Mouse (Mus musculus) heart, embryonic 10.5 days (tissue): ENCODE results near the gene Gpat2. TPM values are rescaled to one million over a fixed set of nuclear protein-coding genes. Genes with fewer than 3 reads are reported as not detected.

Experiments used
- DNase-seq: peaks from one replicate; pipeline ENCODE4 v3.0.0-alpha.2; 2017; ENCODE audit warnings: low spot score
- H3K27ac ChIP-seq: fragments of 300-500 bp; sonication (generic); 2 replicates; pipeline ENCODE4 v1.5.1; 2016; ENCODE audit warnings: mild to moderate bottlenecking
- H3K27me3 ChIP-seq: fragments of 300-500 bp; sonication (generic); 2 replicates; pipeline ENCODE4 v1.6.1; 2016; ENCODE audit warnings: mild to moderate bottlenecking; ENCODE audit not compliant: poor library complexity, insufficient read depth, severe bottlenecking
- H3K36me3 ChIP-seq: fragments of 300-500 bp; sonication (generic); 2 replicates; pipeline ENCODE4 v1.6.1; 2016; ENCODE audit warnings: mild to moderate bottlenecking, moderate library complexity
- H3K4me1 ChIP-seq: fragments of 300-500 bp; sonication (generic); 2 replicates; pipeline ENCODE4 v1.6.1; 2016; ENCODE audit warnings: mild to moderate bottlenecking
- H3K4me3 ChIP-seq: fragments of 300-500 bp; sonication (generic); 2 replicates; pipeline ENCODE4 v1.5.1; 2016; ENCODE audit warnings: mild to moderate bottlenecking, moderate library complexity
- H3K9me3 ChIP-seq: fragments of 300-500 bp; sonication (generic); 2 replicates; pipeline ENCODE4 v1.6.1; 2016; ENCODE audit warnings: mild to moderate bottlenecking, moderate library complexity
- WGBS: fragments of 180-500 bp; shearing (Covaris S2); methylation state at CpG from one replicate; pipeline ENCODE4 v1.1.7; 2016; 5-methylcytosine and 5-hydroxymethylcytosine counted together
- polyA plus RNA-seq: library from polyadenylated mRNA; unstranded; fragments of >200 nt; fragmentation: Nextera tagmentation; extraction: Ambion mirVana; gene quantifications from 2 replicates; pipeline ENCODE4 v1.2.1, GENCODE M21; 2016

Gpat2 gene
- polyA plus RNA-seq, 1 experiment from 2014 or later, result 0.28 TPM

GRCm38 (mm10) chr2:127451748-127452147 is 26.7 kb downstream of the Gpat2 start:
- no peak for DNase-seq
- H3K9me3 ChIP-seq, result no peaks in the 10 kb centered on the region
- no peak overlapping the region for H3K4me3 ChIP-seq
- peaks cover 41% of the 10 kb centered on the region for H3K4me1 ChIP-seq
- 5% methylated on average over 6 of the region's 6 CpGs for WGBS
- H3K36me3 ChIP-seq, result no peaks in the 10 kb centered on the region
- peaks cover 27% of the 10 kb centered on the region for H3K27me3 ChIP-seq
- H3K27ac ChIP-seq, result no peak overlapping the region

- DNase-seq, result no peak
- H3K9me3 ChIP-seq, result no peaks in the 10 kb centered on the region
- no peak overlapping the region for H3K4me3 ChIP-seq
- H3K4me1 ChIP-seq, result peaks cover 37% of the 10 kb centered on the region
- no peak overlapping the region for H3K27ac ChIP-seq
- H3K36me3 ChIP-seq, result no peaks in the 10 kb centered on the region
- peaks cover 30% of the 10 kb centered on the region for H3K27me3 ChIP-seq
- 74% methylated on average over 9 of the region's 9 CpGs for WGBS
Observed at GRCm38 (mm10) chr2:127453141-127453540, 28.1 kb downstream of the Gpat2 start.

DNA sequence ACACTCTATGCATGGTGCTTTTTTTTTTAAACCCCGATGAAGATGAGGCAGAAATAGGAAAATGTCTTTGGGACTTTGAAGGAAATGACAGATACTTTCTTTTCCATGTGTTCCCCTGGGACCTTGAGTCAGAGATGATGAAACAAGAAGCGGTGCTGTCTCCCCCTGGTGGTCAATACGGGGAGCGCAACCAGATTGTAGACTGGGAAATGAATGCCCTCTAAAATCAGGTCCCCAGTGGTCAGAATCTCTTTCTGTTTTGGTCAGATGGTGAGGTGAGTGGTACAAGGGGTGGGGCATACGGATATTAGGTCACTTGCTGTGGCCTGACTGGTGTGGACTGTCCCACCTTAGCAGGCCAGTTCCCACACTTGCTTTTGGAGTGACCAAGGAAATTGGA is 28.8 kb downstream of the Gpat2 start:
- no peaks in the 10 kb centered on the region for H3K36me3 ChIP-seq
- DNase-seq, result peak; percentile 87
- H3K27me3 ChIP-seq, result peaks cover 32% of the 10 kb centered on the region
- 6% methylated on average over 5 of the region's 5 CpGs for WGBS
- H3K4me3 ChIP-seq, result no peak overlapping the region
- no peaks in the 10 kb centered on the region for H3K9me3 ChIP-seq
- no peak overlapping the region for H3K27ac ChIP-seq
- peaks cover 37% of the 10 kb centered on the region for H3K4me1 ChIP-seq

DNA sequence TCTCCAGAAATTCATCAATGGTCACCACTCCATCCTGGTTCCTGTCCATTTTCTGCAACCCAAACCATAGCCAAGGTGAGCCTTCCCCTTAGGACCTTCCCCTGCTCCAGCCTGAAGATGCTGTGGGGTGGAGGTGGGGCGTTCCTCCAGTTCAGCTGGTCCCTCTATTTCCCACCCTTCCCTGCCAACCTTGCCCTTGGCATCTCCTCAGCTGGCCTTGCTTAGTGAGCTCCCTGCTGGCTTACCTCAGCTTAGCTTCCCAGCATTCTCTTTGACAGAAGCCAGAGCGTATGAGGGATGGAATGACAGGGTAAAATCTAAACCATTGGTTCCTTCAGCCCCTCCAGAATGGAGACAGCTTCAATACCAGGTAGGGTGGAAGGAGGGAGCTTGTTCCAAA is 34.3 kb downstream of the Gpat2 start:
- H3K27ac ChIP-seq, result no peak overlapping the region
- peaks cover 50% of the 10 kb centered on the region for H3K27me3 ChIP-seq
- no peak overlapping the region for H3K4me3 ChIP-seq
- peaks cover 17% of the 10 kb centered on the region for H3K4me1 ChIP-seq
- H3K9me3 ChIP-seq, result no peaks in the 10 kb centered on the region
- no peak for DNase-seq
- 89% methylated on average over 2 of the region's 2 CpGs for WGBS
- H3K36me3 ChIP-seq, result no peaks in the 10 kb centered on the region

DNA sequence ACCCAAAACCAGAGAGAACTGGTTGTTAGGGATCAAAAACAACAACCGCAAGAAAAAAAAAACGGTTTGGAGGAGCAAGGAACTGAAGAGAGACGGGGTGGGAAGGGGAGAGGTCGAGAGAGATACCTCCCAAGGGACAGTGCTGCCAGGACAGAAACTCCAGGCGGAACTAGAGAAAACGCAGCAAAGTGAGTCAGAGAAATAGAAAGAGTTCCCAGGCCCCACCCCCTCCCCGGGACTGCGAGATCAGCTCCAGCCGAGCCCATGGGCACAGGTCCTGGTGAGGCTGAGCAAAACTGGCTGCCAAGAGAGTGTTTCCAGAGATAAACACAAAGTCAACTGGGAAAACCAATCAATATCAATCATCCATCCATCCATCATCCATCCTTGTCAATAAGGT is 36.4 kb downstream of the Gpat2 start:
- no peak for DNase-seq
- WGBS, result 34% methylated on average over 9 of the region's 9 CpGs
- Histone ChIP-seq H3K27ac (no peak overlapping the region), H3K36me3 (no peaks in the 10 kb centered on the region), H3K4me1 (peaks cover 36% of the 10 kb centered on the region), H3K9me3 (no peaks in the 10 kb centered on the region), H3K4me3 (no peak overlapping the region), H3K27me3 (peaks cover 38% of the 10 kb centered on the region)

- Histone ChIP-seq H3K9me3 (no peaks in the 10 kb centered on the region), H3K27ac (no peak overlapping the region), H3K4me1 (peaks cover 36% of the 10 kb centered on the region), H3K36me3 (no peaks in the 10 kb centered on the region), H3K4me3 (no peak overlapping the region), H3K27me3 (peaks cover 30% of the 10 kb centered on the region)
- DNase-seq, result peak; percentile 91
- 10% methylated on average over 8 of the region's 8 CpGs for WGBS
Observed at GRCm38 (mm10) chr2:127462314-127462713, 37.3 kb downstream of the Gpat2 start.

DNA sequence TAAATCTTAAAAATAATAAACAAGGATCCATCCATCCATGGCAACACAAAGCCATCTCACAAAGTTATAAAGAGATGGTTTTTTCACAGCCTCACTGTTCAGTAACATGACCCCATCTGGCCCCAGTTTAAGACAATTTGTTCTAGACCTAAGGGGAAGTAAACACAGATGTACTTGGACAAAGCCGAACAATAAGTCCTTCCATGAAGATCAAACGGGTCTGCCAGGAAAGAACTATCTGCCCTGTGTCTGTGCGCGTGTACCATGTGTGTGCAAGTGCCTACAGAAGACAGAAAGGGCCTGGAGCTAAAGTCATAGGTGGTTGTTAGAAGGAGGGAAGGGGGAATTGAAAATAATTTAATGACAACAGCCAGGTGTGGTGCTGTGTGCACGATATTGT is 45.2 kb downstream of the Gpat2 start:
- H3K4me1 ChIP-seq, result peaks cover 11% of the 10 kb centered on the region
- no peak overlapping the region for H3K27ac ChIP-seq
- H3K27me3 ChIP-seq, result 0 out of 2 replicates have a peak, but pooled peaks cover 3% of the 10 kb centered on the region
- no peaks in the 10 kb centered on the region for H3K9me3 ChIP-seq
- no peak for DNase-seq
- no peaks in the 10 kb centered on the region for H3K36me3 ChIP-seq
- 85% methylated on average over 5 of the region's 5 CpGs for WGBS
- H3K4me3 ChIP-seq, result no peak overlapping the region

DNA sequence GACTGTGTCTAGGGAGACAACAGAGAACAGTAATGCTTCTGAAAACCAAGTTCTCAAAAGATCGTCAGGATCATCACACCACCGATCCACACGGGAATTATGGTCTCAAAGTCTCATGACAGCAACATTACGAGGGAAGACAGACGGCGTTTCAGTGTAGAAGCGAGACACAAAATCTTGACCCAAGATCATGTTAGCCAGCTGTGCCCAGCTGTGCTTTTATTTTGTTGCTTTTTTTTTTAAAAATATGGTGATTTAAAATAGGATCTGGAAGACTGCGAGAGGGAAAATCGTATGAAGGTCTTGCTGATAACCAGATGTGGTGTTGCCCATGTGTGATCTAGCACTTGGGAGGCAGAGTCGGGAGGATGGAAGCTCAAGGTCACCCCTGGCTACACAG is 45.7 kb downstream of the Gpat2 start:
- H3K4me1 ChIP-seq, result peaks cover 6% of the 10 kb centered on the region; the same call in 1 of the 2 replicates
- no peak for DNase-seq
- H3K9me3 ChIP-seq, result no peaks in the 10 kb centered on the region
- no peaks in the 10 kb centered on the region for H3K36me3 ChIP-seq
- no peaks in the 10 kb centered on the region for H3K27me3 ChIP-seq
- no peak overlapping the region for H3K4me3 ChIP-seq
- no peak overlapping the region for H3K27ac ChIP-seq
- 87% methylated on average over 10 of the region's 10 CpGs for WGBS

GRCm38 (mm10) chr2:127471281-127471680 is 46.3 kb downstream of the Gpat2 start:
- Histone ChIP-seq H3K4me1 (no peaks in the 10 kb centered on the region), H3K27me3 (no peaks in the 10 kb centered on the region), H3K4me3 (no peak overlapping the region), H3K36me3 (no peaks in the 10 kb centered on the region), H3K27ac (no peak overlapping the region), H3K9me3 (no peaks in the 10 kb centered on the region)
- no peak for DNase-seq
- WGBS, result 79% methylated on average over 8 of the region's 8 CpGs

DNA sequence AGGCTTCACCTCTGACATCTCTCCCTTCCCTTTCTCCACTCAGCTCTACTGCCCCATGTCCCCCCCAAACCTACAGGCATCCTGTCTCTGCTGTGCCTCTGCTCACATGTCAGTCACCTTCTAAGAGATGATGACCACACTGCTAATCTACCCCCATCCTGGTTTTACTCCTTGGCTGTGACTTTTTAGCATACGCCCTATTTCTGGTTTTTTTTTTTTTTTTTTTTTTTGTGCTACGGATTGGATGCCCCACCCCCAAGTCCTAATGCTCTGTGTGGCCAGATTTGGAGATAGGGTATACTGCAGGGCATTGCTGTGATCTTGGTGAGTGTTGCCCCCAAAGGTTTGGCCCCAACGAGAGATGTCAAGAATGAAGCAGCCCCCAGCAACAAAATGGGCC is 47.3 kb downstream of the Gpat2 start:
- no peaks in the 10 kb centered on the region for H3K27me3 ChIP-seq
- H3K9me3 ChIP-seq, result no peaks in the 10 kb centered on the region
- whole genome bisulfite sequencing, result 61% methylated on average over 3 of the region's 3 CpGs

GRCm38 (mm10) chr2:127479210-127479609 is 54.2 kb downstream of the Gpat2 start:
- no peaks in the 10 kb centered on the region for H3K36me3 ChIP-seq
- H3K4me1 ChIP-seq, result peaks cover 25% of the 10 kb centered on the region
- DNase-seq, result no peak
- no peak overlapping the region for H3K4me3 ChIP-seq
- H3K9me3 ChIP-seq, result no peaks in the 10 kb centered on the region
- no peak overlapping the region for H3K27ac ChIP-seq
- 79% methylated on average over 4 of the region's 4 CpGs for WGBS
- peaks cover 57% of the 10 kb centered on the region for H3K27me3 ChIP-seq

More for the DNA sequence above, 47.3 kb downstream of the Gpat2 start:
- Histone ChIP-seq H3K36me3 (no peaks in the 10 kb centered on the region), H3K4me3 (no peak overlapping the region), H3K4me1 (no peaks in the 10 kb centered on the region), H3K27ac (no peak overlapping the region)
- DNase-seq, result no peak

DNA sequence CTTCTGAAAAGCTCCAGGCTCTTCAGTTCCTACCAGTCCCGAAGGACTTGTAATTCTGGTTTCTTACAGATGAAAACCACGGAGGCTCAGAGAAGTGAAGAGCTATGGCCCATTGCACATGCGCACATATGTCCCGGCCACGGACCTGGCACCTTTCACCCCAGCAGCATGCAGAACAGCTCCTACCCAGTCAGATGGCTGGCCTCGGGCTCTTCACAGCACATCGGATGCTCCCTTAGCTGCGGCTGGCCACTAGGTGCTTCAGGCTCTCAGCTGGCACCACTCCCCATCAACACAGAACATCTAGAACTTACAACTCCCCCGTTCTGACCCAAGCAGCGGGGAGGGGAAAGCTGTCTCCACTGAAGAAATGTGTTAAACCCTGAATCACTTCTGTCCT is 54.8 kb downstream of the Gpat2 start:
- peaks cover 63% of the 10 kb centered on the region for H3K27me3 ChIP-seq
- WGBS, result 68% methylated on average over 10 of the region's 10 CpGs
- no peak overlapping the region for H3K4me3 ChIP-seq
- no peak overlapping the region for H3K27ac ChIP-seq
- peaks cover 30% of the 10 kb centered on the region for H3K4me1 ChIP-seq
- DNase-seq, result no peak
- no peaks in the 10 kb centered on the region for H3K36me3 ChIP-seq
- H3K9me3 ChIP-seq, result no peaks in the 10 kb centered on the region

- Histone ChIP-seq H3K9me3 (no peaks in the 10 kb centered on the region), H3K27ac (peak overlapping the region; percentile 60; the same call in 1 of the 2 replicates), H3K36me3 (no peaks in the 10 kb centered on the region), H3K4me1 (peaks cover 34% of the 10 kb centered on the region), H3K4me3 (peak overlapping the region; percentile 74), H3K27me3 (peaks cover 85% of the 10 kb centered on the region)
- DNase-seq, result no peak
- under 1% methylated on average over 59 of the region's 59 CpGs for WGBS
Observed at GRCm38 (mm10) chr2:127481841-127482532, 57.0 kb downstream of the Gpat2 start.

GRCm38 (mm10) chr2:127482533-127482911 is 57.5 kb downstream of the Gpat2 start:
- peak; percentile 84 for DNase-seq
- Histone ChIP-seq H3K27ac (peak overlapping the region; percentile 60; the same call in 1 of the 2 replicates), H3K27me3 (peaks cover 88% of the 10 kb centered on the region), H3K9me3 (no peaks in the 10 kb centered on the region), H3K4me3 (peak overlapping the region; percentile 74), H3K36me3 (no peaks in the 10 kb centered on the region), H3K4me1 (peaks cover 34% of the 10 kb centered on the region)
- WGBS, result under 1% methylated on average over 21 of the region's 21 CpGs
